Mouse (Mus musculus): ENCODE data around the gene Otoa.

Gene Otoa

DNA sequence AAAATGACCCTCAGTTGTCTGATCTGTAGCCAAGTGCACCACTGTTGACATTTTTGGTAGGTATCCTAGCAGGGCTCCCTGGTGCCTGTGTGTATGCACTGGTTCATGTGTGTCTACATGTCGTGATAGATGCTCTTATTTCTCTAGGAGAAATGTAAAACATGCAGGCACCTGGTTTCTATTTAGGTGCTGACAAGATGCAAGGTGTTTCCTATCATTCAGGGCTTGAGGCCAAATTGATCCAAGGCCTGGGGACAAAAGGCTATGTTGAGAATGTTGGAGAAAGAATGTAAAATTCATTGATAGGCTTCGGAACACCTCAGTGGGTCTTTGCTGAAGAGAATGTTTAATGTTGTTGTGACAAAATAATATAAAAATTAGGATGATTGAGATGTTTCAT, 366 bp downstream of the Otoa start:
- DNase-seq (ENCODE audit: low read depth, low spot score), result no peak

DNA sequence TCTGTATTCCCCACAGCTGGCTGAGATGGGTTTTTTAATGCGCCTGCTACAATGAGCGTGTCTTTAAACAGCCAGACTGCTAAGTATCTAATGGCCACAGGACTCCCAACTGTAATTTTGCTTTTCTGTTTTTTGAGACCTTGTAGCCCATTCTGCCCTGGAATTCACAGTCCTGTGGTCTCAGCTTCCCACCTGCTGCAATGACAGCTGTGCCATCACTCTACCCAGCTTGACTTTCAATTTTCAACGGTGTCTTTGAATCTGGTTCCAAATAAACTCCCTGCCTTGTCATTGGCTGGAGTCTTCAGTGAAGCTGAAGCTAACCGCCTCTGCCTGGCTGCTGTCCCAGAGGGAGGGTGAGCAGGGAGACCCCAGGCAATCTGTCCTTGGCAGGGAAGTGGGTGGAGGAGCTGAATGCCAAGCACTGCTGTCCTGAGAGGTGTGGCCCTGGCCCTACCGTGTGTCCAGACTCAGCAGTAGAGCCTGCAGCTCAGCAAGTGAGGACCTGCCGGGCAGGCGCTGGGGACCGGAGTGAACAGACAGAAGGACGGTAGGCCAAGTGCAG, 1.6 kb downstream of the Otoa start:
- DNase-seq (ENCODE audit: low read depth, low spot score), result no peak

GRCm38 (mm10) chr7:121084840-121085453, 3.5 kb downstream of the Otoa start:
- no peak for DNase-seq (ENCODE audit: low read depth, low spot score)

GRCm38 (mm10) chr7:121085500-121085899, 4.0 kb downstream of the Otoa start:
- no peak for DNase-seq (ENCODE audit: low read depth, low spot score)

DNA sequence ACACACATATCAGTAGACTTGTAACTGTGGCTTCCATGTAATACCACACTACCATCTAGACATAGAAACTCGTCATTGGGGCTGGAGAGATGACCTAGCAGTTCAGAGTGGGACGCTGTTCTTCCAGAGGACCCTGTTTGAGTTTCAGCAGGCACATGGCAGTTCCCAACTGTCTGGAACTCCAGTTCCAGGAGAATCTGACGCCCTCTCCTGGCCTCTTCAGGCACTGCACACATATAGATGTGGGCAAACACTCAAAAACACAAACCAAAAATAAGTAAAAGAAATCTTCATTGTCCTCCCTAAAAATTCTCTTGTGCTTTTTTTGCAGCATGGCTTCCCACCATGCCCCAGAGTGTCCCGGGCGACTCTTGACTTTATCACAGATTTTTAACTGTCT, 7.3 kb downstream of the Otoa start:
- DNase-seq (ENCODE audit: low read depth, low spot score), result peak; percentile 18

DNA sequence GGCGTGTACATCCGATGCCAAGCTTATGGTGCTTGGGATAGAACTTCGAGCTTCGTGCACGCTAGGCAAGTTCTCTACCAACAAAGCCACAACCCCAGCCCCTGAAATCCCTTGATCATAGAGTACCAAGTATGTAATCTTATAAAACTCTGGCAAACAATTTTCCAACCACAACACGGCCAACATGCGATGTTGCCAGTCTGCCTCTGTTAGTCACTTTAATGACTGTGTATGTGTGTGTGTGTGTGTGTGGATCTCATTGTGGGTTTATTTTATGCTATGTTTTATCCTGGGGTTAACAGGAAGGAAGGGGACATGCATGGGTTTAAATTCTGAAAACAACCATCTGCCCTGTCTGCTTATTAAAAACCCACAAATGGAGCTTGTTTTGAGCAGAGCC, 9.3 kb downstream of the Otoa start:
- no peak for DNase-seq (ENCODE audit: low read depth, low spot score)

GRCm38 (mm10) chr7:121093026-121093425, 11.6 kb downstream of the Otoa start:
- DNase-seq (ENCODE audit: low read depth, low spot score), result no peak

- no peak for DNase-seq (ENCODE audit: low read depth, low spot score)
These were observed 17.4 kb downstream of the Otoa start for GRCm38 (mm10) chr7:121098614-121099389.

DNA sequence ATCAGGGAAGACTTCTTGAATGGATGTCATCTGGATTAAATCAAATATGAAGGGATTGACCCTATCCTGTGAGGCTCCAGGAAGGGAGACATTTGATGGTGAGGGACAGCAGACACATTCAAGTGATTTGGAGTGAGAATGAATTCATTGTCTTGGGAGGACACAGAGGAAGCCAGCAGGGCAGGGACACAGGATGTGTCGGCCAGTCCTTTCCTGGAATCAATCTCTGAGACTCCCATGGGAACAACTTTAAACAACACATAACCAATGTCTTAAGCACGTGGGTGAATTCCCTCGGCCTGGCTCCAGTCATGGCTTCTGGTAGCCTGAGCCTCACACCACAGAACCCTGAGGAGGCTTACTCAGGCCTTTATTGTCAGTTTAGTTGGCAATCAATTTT, 26.4 kb downstream of the Otoa start:
- no peak for DNase-seq (ENCODE audit: low read depth, low spot score)

DNA sequence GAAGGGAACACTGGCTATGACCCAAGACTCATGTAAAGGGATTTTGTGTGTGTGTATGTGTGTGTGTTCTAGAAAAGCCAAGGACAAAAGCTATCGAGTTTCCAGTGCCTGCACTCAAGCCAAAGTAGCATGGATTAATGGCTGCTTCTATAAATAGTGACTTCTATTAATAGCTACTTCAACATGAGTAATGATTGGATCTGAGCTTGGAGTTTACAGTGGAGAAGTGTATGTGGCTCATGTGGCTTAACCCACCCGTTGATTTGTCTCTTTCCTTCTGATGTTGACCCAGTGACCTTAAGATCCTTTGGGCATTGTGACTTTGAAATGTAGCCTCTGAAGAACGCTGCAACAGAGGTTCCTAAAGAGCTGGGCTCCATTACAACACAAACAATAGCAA, 29.9 kb downstream of the Otoa start:
- no peak for DNase-seq (ENCODE audit: low read depth, low spot score)

GRCm38 (mm10) chr7:121111762-121112161, 30.3 kb downstream of the Otoa start:
- no peak for DNase-seq (ENCODE audit: low read depth, low spot score)

- peak; percentile 38 for DNase-seq (ENCODE audit: low read depth, low spot score)
These were observed 38.8 kb downstream of the Otoa start for GRCm38 (mm10) chr7:121120143-121120818.

GRCm38 (mm10) chr7:121130837-121131236, 49.4 kb downstream of the Otoa start:
- no peak for DNase-seq (ENCODE audit: low read depth, low spot score)

DNA sequence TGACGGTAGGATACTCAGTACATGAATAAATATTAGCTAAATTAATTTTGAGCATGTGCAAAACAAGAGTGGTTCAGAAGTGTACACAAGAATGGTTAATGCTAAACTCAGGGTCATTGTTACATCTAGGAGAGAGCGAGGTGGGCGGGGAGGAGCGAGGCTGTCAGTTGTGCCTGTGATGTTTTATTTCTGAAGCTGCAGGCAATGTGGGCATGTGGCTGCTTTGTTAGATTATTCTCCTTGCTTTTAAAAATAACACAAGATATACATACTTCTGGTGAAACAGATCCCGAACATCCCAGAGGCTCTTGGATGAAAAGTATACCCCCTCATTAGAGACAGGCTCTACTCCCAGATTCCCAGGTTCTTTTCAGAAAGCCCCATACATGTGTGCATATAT, 59.8 kb downstream of the Otoa start:
- no peak for DNase-seq (ENCODE audit: low read depth, low spot score)

DNA sequence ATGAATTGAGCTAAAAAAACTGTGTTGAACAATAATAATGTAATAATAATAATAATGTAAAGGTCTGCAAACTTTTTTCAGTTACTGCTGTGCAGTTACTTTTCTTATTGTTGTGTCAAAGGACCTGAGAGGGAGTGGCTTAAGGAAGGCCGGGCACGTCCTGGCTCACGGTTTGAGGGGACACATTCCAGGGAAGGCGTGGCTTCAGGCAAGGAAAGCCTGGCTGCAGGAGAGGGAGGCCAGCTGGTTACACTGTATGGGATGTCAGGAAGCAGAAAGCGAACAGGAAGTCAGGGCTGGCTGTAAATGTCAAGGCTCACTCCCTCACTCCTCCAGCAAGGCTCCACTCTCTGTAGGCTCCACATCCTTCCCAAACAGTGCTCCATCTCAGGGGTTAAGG, 69.2 kb downstream of the Otoa start:
- DNase-seq (ENCODE audit: low read depth, low spot score), result no peak

- no peak for DNase-seq (ENCODE audit: low read depth, low spot score)
These were observed 70.7 kb downstream of the Otoa start for GRCm38 (mm10) chr7:121152186-121152585.

DNA sequence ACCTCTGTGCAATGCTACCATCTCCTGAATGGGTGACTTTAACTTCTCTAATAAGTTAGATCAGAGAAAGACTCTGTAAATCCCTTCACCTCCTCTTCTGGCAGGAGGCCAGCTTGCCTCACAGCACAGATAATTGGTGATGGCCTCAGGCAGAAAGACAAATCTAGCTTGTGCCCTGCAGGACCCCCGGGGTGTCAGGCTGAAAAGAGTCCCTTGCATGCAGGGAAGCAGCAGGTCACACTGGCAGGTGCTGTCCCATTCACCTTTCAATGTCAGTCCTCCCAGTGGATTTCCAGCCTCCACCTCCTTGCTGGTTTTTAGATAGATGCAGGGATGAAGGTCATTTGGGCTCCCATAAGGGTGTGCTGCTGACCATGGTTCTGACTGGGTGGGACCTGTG, 84.2 kb downstream of the Otoa start:
- no peak for DNase-seq (ENCODE audit: low read depth, low spot score)

DNA sequence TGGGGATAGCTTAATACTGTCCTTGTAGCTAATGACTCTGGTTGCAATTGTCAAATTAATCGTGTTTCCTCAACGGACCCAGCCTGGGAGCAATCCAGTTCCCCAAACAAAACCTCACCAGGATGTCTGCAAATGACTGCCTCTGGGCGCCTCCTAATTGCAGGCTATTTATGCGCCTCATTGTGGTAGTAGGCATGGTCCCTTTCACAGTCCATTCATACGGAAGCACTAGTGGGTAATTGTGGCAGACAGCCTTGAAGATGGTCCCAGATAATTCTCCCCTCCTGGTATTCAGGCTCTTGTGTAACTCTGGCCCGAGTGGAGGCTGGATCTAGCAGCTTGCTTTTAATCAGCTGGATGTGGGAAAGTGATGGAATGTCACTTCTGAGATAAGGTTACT, 90.4 kb downstream of the Otoa start:
- no peak for DNase-seq (ENCODE audit: low read depth, low spot score)

- no peak for DNase-seq (ENCODE audit: low read depth, low spot score)
These were observed 105.8 kb downstream of the Otoa start for GRCm38 (mm10) chr7:121187201-121187786.

- DNase-seq (ENCODE audit: low read depth, low spot score), result no peak
These were observed 107.5 kb downstream of the Otoa start for GRCm38 (mm10) chr7:121188976-121189375.

DNA sequence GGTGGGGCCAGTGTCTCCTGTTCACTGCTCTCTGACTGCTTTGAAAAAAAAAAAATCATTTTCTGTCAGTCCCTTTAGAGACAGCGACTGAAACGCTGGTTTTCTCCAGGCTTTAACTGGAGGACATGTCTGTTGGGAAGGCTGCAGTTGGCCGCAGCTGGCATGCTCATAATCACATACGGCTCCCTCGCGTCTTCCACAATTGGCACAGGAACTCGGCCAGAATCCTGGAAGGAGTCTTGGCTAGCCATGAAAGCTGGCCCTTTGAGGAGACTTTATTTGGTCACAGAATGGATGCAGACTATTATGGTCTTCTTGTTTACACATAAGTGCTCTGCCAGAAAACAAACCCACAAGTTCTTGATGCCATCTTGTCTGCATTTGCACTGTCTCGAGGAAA, 117.5 kb downstream of the Otoa start:
- no peak for DNase-seq (ENCODE audit: low read depth, low spot score)

GRCm38 (mm10) chr7:121211804-121212203, 130.4 kb downstream of the Otoa start:
- DNase-seq (ENCODE audit: low read depth, low spot score), result no peak

Measured in WW6 (cell line).